Mouse (Mus musculus): ENCODE data around the gene Grid2ip. TPM values are rescaled to one million over a fixed set of nuclear protein-coding genes. Genes with fewer than 3 reads are reported as not detected.

The Grid2ip gene
- polyA plus RNA-seq, 1 experiment from 2014 or later, result 0.51 TPM

GRCm38 (mm10) chr5:143410841-143411395 lies 53.8 kb downstream of the Grid2ip start:
- 78% methylated on average over 4 of the region's 4 CpGs for WGBS
- Histone ChIP-seq H3K4me2 (ENCODE audit: low read depth, low read length) (no peak overlapping the region), H3K27me3 (replicated peaks; ENCODE audit: control insufficient read depth, insufficient read depth, low read length) (no peaks in the 10 kb centered on the region), H3K9ac (ENCODE audit: low read depth, low read length) (no peak overlapping the region), H3K36me3 (ENCODE audit: control insufficient read depth, insufficient read depth, low read length) (peaks cover 78% of the 10 kb centered on the region), H3K4me1 (ENCODE audit: control insufficient read depth, insufficient read depth, low read length) (0 out of 2 replicates have a peak, but pooled peaks cover under 1% of the 10 kb centered on the region), H3K4me3 (ENCODE audit: low read depth, low read length) (no peak overlapping the region), H3K9me3 (ENCODE audit: control insufficient read depth, low read length) (no peaks in the 10 kb centered on the region), H3K27ac (replicated peaks; ENCODE audit: low read depth, low read length) (no peak overlapping the region)
- DNase-seq (ENCODE audit: low spot score) (no peak), ATAC-seq (ENCODE audit: low read depth) (no peak)

- 81% methylated on average over 4 of the region's 4 CpGs for WGBS
- ATAC-seq (ENCODE audit: low read depth), result no peak
- DNase-seq (ENCODE audit: low spot score), result peak; percentile 26
- H3K4me2 ChIP-seq (ENCODE audit: low read depth, low read length), result no peak overlapping the region
- H3K27me3 ChIP-seq (replicated peaks; ENCODE audit: control insufficient read depth, insufficient read depth, low read length), result no peaks in the 10 kb centered on the region
- peaks cover 62% of the 10 kb centered on the region for H3K36me3 ChIP-seq (ENCODE audit: control insufficient read depth, insufficient read depth, low read length)
- no peak overlapping the region for H3K4me3 ChIP-seq (ENCODE audit: low read depth, low read length)
- H3K27ac ChIP-seq (replicated peaks; ENCODE audit: low read depth, low read length), result no peak overlapping the region
- H3K9me3 ChIP-seq (ENCODE audit: control insufficient read depth, low read length), result no peaks in the 10 kb centered on the region
- H3K9ac ChIP-seq (ENCODE audit: low read depth, low read length), result no peak overlapping the region
- H3K4me1 ChIP-seq (ENCODE audit: control insufficient read depth, insufficient read depth, low read length), result no peaks in the 10 kb centered on the region
These were observed 64.3 kb downstream of the Grid2ip start for GRCm38 (mm10) chr5:143421484-143421883.

GRCm38 (mm10) chr5:143422990-143423389 lies 65.9 kb downstream of the Grid2ip start:
- Histone ChIP-seq H3K27ac (replicated peaks; ENCODE audit: low read depth, low read length) (no peak overlapping the region), H3K27me3 (replicated peaks; ENCODE audit: control insufficient read depth, insufficient read depth, low read length) (no peaks in the 10 kb centered on the region), H3K9me3 (ENCODE audit: control insufficient read depth, low read length) (no peaks in the 10 kb centered on the region), H3K4me2 (ENCODE audit: low read depth, low read length) (no peak overlapping the region), H3K9ac (ENCODE audit: low read depth, low read length) (no peak overlapping the region), H3K4me3 (ENCODE audit: low read depth, low read length) (no peak overlapping the region), H3K36me3 (ENCODE audit: control insufficient read depth, insufficient read depth, low read length) (peaks cover 47% of the 10 kb centered on the region), H3K4me1 (ENCODE audit: control insufficient read depth, insufficient read depth, low read length) (no peaks in the 10 kb centered on the region)
- no peak for ATAC-seq (ENCODE audit: low read depth)
- 73% methylated on average over 4 of the region's 4 CpGs for WGBS
- no peak for DNase-seq (ENCODE audit: low spot score)

GRCm38 (mm10) chr5:143423899-143424519 lies 66.9 kb downstream of the Grid2ip start:
- WGBS, result 22% methylated on average over 6 of the region's 6 CpGs
- ATAC-seq (ENCODE audit: low read depth) (no peak), DNase-seq (ENCODE audit: low spot score) (peak; percentile 22)
- Histone ChIP-seq H3K36me3 (ENCODE audit: control insufficient read depth, insufficient read depth, low read length) (peaks cover 37% of the 10 kb centered on the region), H3K9ac (ENCODE audit: low read depth, low read length) (no peak overlapping the region), H3K4me2 (ENCODE audit: low read depth, low read length) (no peak overlapping the region), H3K4me1 (ENCODE audit: control insufficient read depth, insufficient read depth, low read length) (no peaks in the 10 kb centered on the region), H3K27ac (replicated peaks; ENCODE audit: low read depth, low read length) (no peak overlapping the region), H3K4me3 (ENCODE audit: low read depth, low read length) (no peak overlapping the region), H3K9me3 (ENCODE audit: control insufficient read depth, low read length) (no peaks in the 10 kb centered on the region), H3K27me3 (replicated peaks; ENCODE audit: control insufficient read depth, insufficient read depth, low read length) (no peaks in the 10 kb centered on the region)

GRCm38 (mm10) chr5:143434421-143434820 lies 77.3 kb downstream of the Grid2ip start:
- no peak for ATAC-seq (ENCODE audit: low read depth)
- WGBS, result 6% methylated on average over 4 of the region's 4 CpGs
- Histone ChIP-seq H3K4me3 (ENCODE audit: low read depth, low read length) (no peak overlapping the region), H3K4me2 (ENCODE audit: low read depth, low read length) (no peak overlapping the region), H3K4me1 (ENCODE audit: control insufficient read depth, insufficient read depth, low read length) (no peaks in the 10 kb centered on the region), H3K36me3 (ENCODE audit: control insufficient read depth, insufficient read depth, low read length) (no peaks in the 10 kb centered on the region), H3K27me3 (replicated peaks; ENCODE audit: control insufficient read depth, insufficient read depth, low read length) (no peaks in the 10 kb centered on the region), H3K9ac (ENCODE audit: low read depth, low read length) (no peak overlapping the region), H3K9me3 (ENCODE audit: control insufficient read depth, low read length) (no peaks in the 10 kb centered on the region), H3K27ac (replicated peaks; ENCODE audit: low read depth, low read length) (no peak overlapping the region)
- DNase-seq (ENCODE audit: low spot score), result peak; percentile 34

GRCm38 (mm10) chr5:143441298-143441697 lies 84.2 kb downstream of the Grid2ip start:
- no peak overlapping the region for H3K4me2 ChIP-seq (ENCODE audit: low read depth, low read length)
- ATAC-seq (ENCODE audit: low read depth), result no peak
- H3K9me3 ChIP-seq (ENCODE audit: control insufficient read depth, low read length), result no peaks in the 10 kb centered on the region
- no peak overlapping the region for H3K9ac ChIP-seq (ENCODE audit: low read depth, low read length)
- H3K27me3 ChIP-seq (replicated peaks; ENCODE audit: control insufficient read depth, insufficient read depth, low read length), result no peaks in the 10 kb centered on the region
- no peaks in the 10 kb centered on the region for H3K4me1 ChIP-seq (ENCODE audit: control insufficient read depth, insufficient read depth, low read length)
- no peak for DNase-seq (ENCODE audit: low spot score)
- WGBS, result 78% methylated on average over 3 of the region's 3 CpGs
- no peaks in the 10 kb centered on the region for H3K36me3 ChIP-seq (ENCODE audit: control insufficient read depth, insufficient read depth, low read length)
- H3K4me3 ChIP-seq (ENCODE audit: low read depth, low read length), result no peak overlapping the region
- no peak overlapping the region for H3K27ac ChIP-seq (replicated peaks; ENCODE audit: low read depth, low read length)

GRCm38 (mm10) chr5:143441753-143442152 lies 84.6 kb downstream of the Grid2ip start:
- H3K27me3 ChIP-seq (replicated peaks; ENCODE audit: control insufficient read depth, insufficient read depth, low read length), result no peaks in the 10 kb centered on the region
- H3K4me1 ChIP-seq (ENCODE audit: control insufficient read depth, insufficient read depth, low read length), result no peaks in the 10 kb centered on the region
- H3K36me3 ChIP-seq (ENCODE audit: control insufficient read depth, insufficient read depth, low read length), result no peaks in the 10 kb centered on the region
- H3K4me3 ChIP-seq (ENCODE audit: low read depth, low read length), result no peak overlapping the region
- no peaks in the 10 kb centered on the region for H3K9me3 ChIP-seq (ENCODE audit: control insufficient read depth, low read length)
- no peak overlapping the region for H3K27ac ChIP-seq (replicated peaks; ENCODE audit: low read depth, low read length)
- DNase-seq (ENCODE audit: low spot score) (no peak), ATAC-seq (ENCODE audit: low read depth) (no peak)
- 85% methylated on average over 12 of the region's 12 CpGs for WGBS
- no peak overlapping the region for H3K4me2 ChIP-seq (ENCODE audit: low read depth, low read length)
- H3K9ac ChIP-seq (ENCODE audit: low read depth, low read length), result no peak overlapping the region

Data from embryonic facial prominence, embryonic 14.5 days (tissue).